Mouse (Mus musculus) thymus, postnatal 25 days (tissue): ENCODE measurements around the gene Sox18.

Experiments used
- DNase-seq: peaks from one replicate; pipeline ENCODE4 v3.0.0; 2022

Sox18 gene

GRCm38 (mm10) chr2:181671326-181671725, at the start of gene Sox18:
Gene Sox18, minus strand, starts transcription at chr2:181671640.
- DNase-seq: no peak

GRCm38 (mm10) chr2:181721200-181721599, 49.8 kb upstream of the Sox18 start:
- DNase-seq: no peak

GRCm38 (mm10) chr2:181720061-181720460, 48.6 kb upstream of the Sox18 start:
- no peak for DNase-seq

GRCm38 (mm10) chr2:181716991-181717390, 45.6 kb upstream of the Sox18 start:
- DNase-seq: no peak

- DNase-seq: no peak
Measured at GRCm38 (mm10) chr2:181715382-181715781, 43.9 kb upstream of the Sox18 start.

GRCm38 (mm10) chr2:181714903-181715326, 43.5 kb upstream of the Sox18 start, which contains the start of gene Oprl1:
Gene Oprl1, plus strand, starts transcription at chr2:181715016.
- peak; percentile 25 for DNase-seq

- DNase-seq: no peak
Measured at GRCm38 (mm10) chr2:181713749-181714148, 42.3 kb upstream of the Sox18 start.

- peak; percentile 35 for DNase-seq
Measured at GRCm38 (mm10) chr2:181706668-181707067, 35.2 kb upstream of the Sox18 start.

- DNase-seq: no peak
Measured at GRCm38 (mm10) chr2:181698241-181698640, 26.8 kb upstream of the Sox18 start, which contains the start of gene Lkaaear1. Gene Lkaaear1, minus strand, starts transcription at chr2:181698442.

GRCm38 (mm10) chr2:181696801-181697420, 25.5 kb upstream of the Sox18 start:
- DNase-seq: no peak

- no peak for DNase-seq
Measured at GRCm38 (mm10) chr2:181695776-181696175, 24.3 kb upstream of the Sox18 start.

GRCm38 (mm10) chr2:181694581-181694980, 23.1 kb upstream of the Sox18 start:
- no peak for DNase-seq

GRCm38 (mm10) chr2:181693339-181694280, 22.2 kb upstream of the Sox18 start, which contains the start of gene Rgs19:
Gene Rgs19, minus strand, starts transcription at chr2:181693977.
- peak; percentile 92 for DNase-seq

- no peak for DNase-seq
Measured at GRCm38 (mm10) chr2:181692304-181692703, 20.9 kb upstream of the Sox18 start.

- DNase-seq: peak; percentile 42
Measured at GRCm38 (mm10) chr2:181691571-181691970, 20.1 kb upstream of the Sox18 start.

- DNase-seq: no peak
Measured at GRCm38 (mm10) chr2:181691083-181691482, 19.6 kb upstream of the Sox18 start.

GRCm38 (mm10) chr2:181689466-181690160, 18.2 kb upstream of the Sox18 start:
- DNase-seq: peak; percentile 30

- no peak for DNase-seq
Measured at GRCm38 (mm10) chr2:181687586-181687985, 16.1 kb upstream of the Sox18 start.

GRCm38 (mm10) chr2:181685686-181686085, 14.2 kb upstream of the Sox18 start:
- no peak for DNase-seq

GRCm38 (mm10) chr2:181684713-181685112, 13.3 kb upstream of the Sox18 start:
- DNase-seq: no peak

GRCm38 (mm10) chr2:181683381-181683780, 11.9 kb upstream of the Sox18 start:
- no peak for DNase-seq

- no peak for DNase-seq
Measured at GRCm38 (mm10) chr2:181681978-181682377, 10.5 kb upstream of the Sox18 start.

- DNase-seq: no peak
Measured at GRCm38 (mm10) chr2:181680716-181681117, 9.3 kb upstream of the Sox18 start.
